Mouse (Mus musculus): ENCODE measurements at regions not wholly inside any gene's neighbourhood (a gene's known extent, or its start where the extent isn't known, plus 50 kb on each side); places are given as distances from the start of the nearest gene placed in this dataset.

- ChIA-PET POLR2A (interaction anchor here in 2 of 4 experiments (0.5 to 0.7 kb wide), 3 partner anchors 17 to 391 kb away, joined by 3 read pairs; no protein-coding TSS in a partner anchor), CTCF (no interaction called here)
Observed at GRCm38 (mm10) chr8:78877423-78877822, 56.5 kb upstream of the Lsm6 start.

GRCm38 (mm10) chr8:78889708-78890107, 68.8 kb upstream of the Lsm6 start:
- POLR2A ChIA-PET, result no interaction called here
- CTCF ChIA-PET, result interaction anchor here in 1 of 4 experiments (0.7 kb wide), 1 partner anchor 10 kb away, joined by 5 read pairs; no protein-coding TSS in a partner anchor

GRCm38 (mm10) chr8:78890571-78890970, 69.6 kb upstream of the Lsm6 start:
- POLR2A ChIA-PET, result no interaction called here

GRCm38 (mm10) chr8:78899887-78900286, 78.9 kb upstream of the Lsm6 start:
- CTCF ChIA-PET, result interaction anchor here (0.5 to 1.3 kb wide), 26 partner anchors 9 to 687 kb away, joined by 3 to 11 read pairs (median 3); partner anchors contain the start of genes Smad1 (in 1 of the 4) and Ttc29 (in 1 of the 4)

More at GRCm38 (mm10) chr8:78890571-78890970, 69.6 kb upstream of the Lsm6 start:
- CTCF ChIA-PET, result interaction anchor here in 1 of 4 experiments (1.0 kb wide), 1 partner anchor 9 kb away, joined by 4 read pairs; no protein-coding TSS in a partner anchor

GRCm38 (mm10) chr8:78903034-78903433, 82.1 kb upstream of the Lsm6 start:
- ChIA-PET POLR2A (no interaction called here), CTCF (no interaction called here)

More at GRCm38 (mm10) chr8:78899887-78900286, 78.9 kb upstream of the Lsm6 start:
- POLR2A ChIA-PET, result no interaction called here

GRCm38 (mm10) chr8:78907918-78908317, 87.0 kb upstream of the Lsm6 start:
- ChIA-PET CTCF (interaction anchor here in 3 of 4 experiments (0.6 to 0.9 kb wide), 3 partner anchors 10 to 658 kb away, joined by 3 to 6 read pairs (median 3); no protein-coding TSS in a partner anchor), POLR2A (interaction anchor here in 2 of 4 experiments (0.5 to 1.2 kb wide), 6 partner anchors 21 to 384 kb away, joined by 3 to 8 read pairs (median 3); no protein-coding TSS in a partner anchor)

- POLR2A ChIA-PET, result no interaction called here
- CTCF ChIA-PET, result interaction anchor here in 1 of 4 experiments (1.1 kb wide), 1 partner anchor 12 kb away, joined by 3 read pairs; no protein-coding TSS in a partner anchor
Observed at GRCm38 (mm10) chr8:78911288-78911873, 90.4 kb upstream of the Lsm6 start.

- POLR2A ChIA-PET, result interaction anchor here in 1 of 4 experiments (0.9 kb wide), 1 partner anchor 93 kb away, joined by 3 read pairs; no protein-coding TSS in a partner anchor
- CTCF ChIA-PET, result interaction anchor here in 1 of 4 experiments (1.1 kb wide), 1 partner anchor 13 kb away, joined by 3 read pairs; no protein-coding TSS in a partner anchor
Observed at GRCm38 (mm10) chr8:78912470-78912869, 91.5 kb upstream of the Lsm6 start.

- CTCF ChIA-PET, result interaction anchor here in 1 of 4 experiments (1.2 kb wide), 1 partner anchor 14 kb away, joined by 4 read pairs; no protein-coding TSS in a partner anchor
- POLR2A ChIA-PET, result interaction anchor here in 1 of 4 experiments (1.5 kb wide), 1 partner anchor 166 kb away, joined by 3 read pairs; no protein-coding TSS in a partner anchor
Observed at GRCm38 (mm10) chr8:78913823-78914222, 92.9 kb upstream of the Lsm6 start.

GRCm38 (mm10) chr8:78930610-78931397, 97.4 kb upstream of the Zfp827 start:
- CTCF ChIA-PET, result no interaction called here
- POLR2A ChIA-PET, result interaction anchor here in 1 of 4 experiments (0.6 kb wide), 1 partner anchor 12 kb away, joined by 3 read pairs; no protein-coding TSS in a partner anchor

- POLR2A ChIA-PET, result no interaction called here
- CTCF ChIA-PET, result no interaction called here
Observed at GRCm38 (mm10) chr8:78932069-78932468, 96.2 kb upstream of the Zfp827 start.

GRCm38 (mm10) chr8:78940049-78940448, 88.2 kb upstream of the Zfp827 start:
- POLR2A ChIA-PET, result interaction anchor here in 1 of 4 experiments (0.7 kb wide), 1 partner anchor 395 kb away, joined by 5 read pairs; no protein-coding TSS in a partner anchor

GRCm38 (mm10) chr8:78941558-78941957, 86.7 kb upstream of the Zfp827 start:
- ChIA-PET POLR2A (no interaction called here), CTCF (no interaction called here)

More at GRCm38 (mm10) chr8:78940049-78940448, 88.2 kb upstream of the Zfp827 start:
- CTCF ChIA-PET, result interaction anchor here in 1 of 4 experiments (0.6 kb wide), 1 partner anchor 593 kb away, joined by 3 read pairs; no protein-coding TSS in a partner anchor

GRCm38 (mm10) chr8:78944367-78944766, 83.9 kb upstream of the Zfp827 start:
- CTCF ChIA-PET, result no interaction called here
- POLR2A ChIA-PET, result interaction anchor here in 1 of 4 experiments (0.6 kb wide), 1 partner anchor 37 kb away, joined by 3 read pairs; no protein-coding TSS in a partner anchor

GRCm38 (mm10) chr8:78945607-78946006, 82.6 kb upstream of the Zfp827 start:
- ChIA-PET CTCF (no interaction called here), POLR2A (interaction anchor here in 1 of 4 experiments (0.5 kb wide), 1 partner anchor 20 kb away, joined by 3 read pairs; no protein-coding TSS in a partner anchor)

GRCm38 (mm10) chr8:78946085-78946484, 82.2 kb upstream of the Zfp827 start:
- POLR2A ChIA-PET, result interaction anchor here in 1 of 4 experiments (0.5 kb wide), 1 partner anchor 20 kb away, joined by 3 read pairs; no protein-coding TSS in a partner anchor
- CTCF ChIA-PET, result no interaction called here

GRCm38 (mm10) chr8:78975034-78975433, 53.2 kb upstream of the Zfp827 start:
- POLR2A ChIA-PET, result interaction anchor here in 1 of 4 experiments (0.7 kb wide), 1 partner anchor 741 kb away, joined by 3 read pairs; no protein-coding TSS in a partner anchor
- CTCF ChIA-PET, result interaction anchor here in 2 of 4 experiments (0.6 to 1.0 kb wide), 2 partner anchors 14 to 397 kb away, joined by 3 read pairs; no protein-coding TSS in a partner anchor
